Mouse (Mus musculus) urinary bladder, adult 2 months (tissue): ENCODE data around the gene Arl13a. TPM values are rescaled to one million over a fixed set of nuclear protein-coding genes. Genes with fewer than 3 reads are reported as not detected.

ENCODE experiments used
- polyA plus RNA-seq: library from polyadenylated mRNA; depleted of rRNA; stranded (reverse); fragments of >200 nt; gene quantifications from 2 replicates; pipeline ENCODE4 v1.2.3, GENCODE M21; 2012; rRNA removed

Arl13a gene
- polyA plus RNA-seq, 1 experiment: not detected

Other genes starting within 250 kb of the Arl13a start
- gene Sytl4, start 205.7 kb upstream of the Arl13a start, polyA plus RNA-seq: 6.8 and 6.9 TPM in 2 replicates
- 11.5 and 13.0 TPM in 2 replicates for gene Cstf2, start 128.3 kb upstream of the Arl13a start, polyA plus RNA-seq
- 3.4 and 3.8 TPM in 2 replicates for gene Xkrx, start 25.4 kb upstream of the Arl13a start, polyA plus RNA-seq
- gene Nox1, start 34.5 kb downstream of the Arl13a start, polyA plus RNA-seq: 0.07 and 0.08 TPM in 2 replicates
- gene Trmt2b, start 89.5 kb downstream of the Arl13a start, polyA plus RNA-seq: 23.1 and 24.3 TPM in 2 replicates
- gene Tmem35a, start 107.7 kb downstream of the Arl13a start, polyA plus RNA-seq: 0.61 and 0.83 TPM in 2 replicates
- 0.87 and 0.93 TPM in 2 replicates for gene Cenpi, start 120.6 kb downstream of the Arl13a start, polyA plus RNA-seq
- gene Drp2, start 217.1 kb downstream of the Arl13a start, polyA plus RNA-seq: 1.5 TPM in 2 replicates